In genomic region chr13:38602966-38603365, GRCm38 (mm10) we compare ENCODE assay signal across 14 mouse cellular contexts. TPM values are rescaled to one million over a fixed set of nuclear protein-coding genes. Genes with fewer than 3 reads are reported as not detected.
DNase-seq lines count a peak whose midpoint lies in the region; ATAC-seq and TF ChIP-seq lines count a peak whose summit lies in the region.
"Had no signal": no experiment of that assay in that cellular context is flagged by ENCODE, and none has a peak within 500 bp of the region (broad histone marks: within the 10 kb centered on the region; RNA-seq: fewer than 3 reads in every experiment).

No protein-coding gene starts in this region.

- no peak overlapping the region for H3K27ac ChIP-seq in heart, postnatal 0 days (ENCODE audit: low read depth)
- H3K27ac ChIP-seq: embryonic facial prominence, embryonic 12.5 days; midbrain, embryonic 13.5 days; neural tube, embryonic 12.5 days had no signal

- H3K9me3 ChIP-seq in heart, postnatal 0 days (replicated peaks; ENCODE audit: control insufficient read depth, low read length) = no peaks in the 10 kb centered on the region
- H3K9me3 ChIP-seq: embryonic facial prominence, embryonic 12.5 days; midbrain, embryonic 13.5 days; neural tube, embryonic 12.5 days had no signal

- H3K4me2 ChIP-seq in heart, postnatal 0 days (ENCODE audit: low read depth, low read length) = no peak overlapping the region
- H3K4me2 ChIP-seq: embryonic facial prominence, embryonic 12.5 days; liver, embryonic 11.5 days; midbrain, embryonic 13.5 days; neural tube, embryonic 12.5 days had no signal

- no peak for DNase-seq in heart, postnatal 0 days (ENCODE audit: low spot score)
- no peak for DNase-seq in heart, postnatal 10 days
- peak; percentile 26 for DNase-seq in R1 (ENCODE audit: low read depth, low spot score)
- DNase-seq in adrenal gland, adult 8-10 months = peak; percentile 60
- peak; percentile 42 to 50 for DNase-seq in left cerebral cortex, postnatal 14 days (ENCODE audit: low spot score in 2 of 2)
- DNase-seq in cerebellum, postnatal 36 days = no peak
- DNase-seq: cerebellum, adult 9-11 months; retina, postnatal 1 day had no signal

- TF ChIP-seq CTCF in heart, postnatal 0 days (IDR thresholded peaks at IDR 0.05; ENCODE audit: low read depth) = no peak

- ATAC-seq in heart, postnatal 0 days (ENCODE audit: insufficient read depth, low read depth) = peak; percentile 20; the same call in 1 of the 2 replicates
- no peak for ATAC-seq in erythroblast, adult 5-6 weeks (replicated peaks; ENCODE audit: low FRiP score, poor library complexity, severe bottlenecking)
- ATAC-seq: midbrain, embryonic 13.5 days had no signal

- H3K9ac ChIP-seq in heart, postnatal 0 days (replicated peaks; ENCODE audit: low read depth, low read length) = no peak overlapping the region
- H3K9ac ChIP-seq: embryonic facial prominence, embryonic 12.5 days; midbrain, embryonic 13.5 days; neural tube, embryonic 12.5 days had no signal

- intact Hi-C loops in heart, postnatal 10 days (cut with DNase I) = no loop called here
- intact Hi-C loops in left cerebral cortex, postnatal 14 days (cut with DNase I) = loop anchor here (10.0 kb wide), 1 partner anchor 368 kb away; no protein-coding TSS in a partner anchor

- no peaks in the 10 kb centered on the region for H3K27me3 ChIP-seq in heart, postnatal 0 days (ENCODE audit: control insufficient read depth, insufficient read depth, low read length)
- H3K27me3 ChIP-seq: CH12.LX; embryonic facial prominence, embryonic 12.5 days; midbrain, embryonic 13.5 days; neural tube, embryonic 12.5 days had no signal

- WGBS in heart, postnatal 0 days = 75% methylated on average over 13 of the region's 13 CpGs

- TF ChIP-seq EP300 in heart, postnatal 0 days (IDR thresholded peaks at IDR 0.05; ENCODE audit: low read depth) = no peak

- H3K4me3 ChIP-seq in heart, postnatal 0 days (ENCODE audit: low read depth, low read length) = no peak overlapping the region
- H3K4me3 ChIP-seq: embryonic facial prominence, embryonic 12.5 days; midbrain, embryonic 13.5 days; neural tube, embryonic 12.5 days had no signal

- H3K36me3 ChIP-seq in heart, postnatal 0 days (replicated peaks; ENCODE audit: control insufficient read depth, insufficient read depth, low read length) = 0 out of 2 replicates have a peak, but pooled peaks cover 6% of the 10 kb centered on the region

- H3K4me1 ChIP-seq in heart, postnatal 0 days (ENCODE audit: control insufficient read depth, insufficient read depth) = peaks cover 10% of the 10 kb centered on the region; the same call in 1 of the 2 replicates
- H3K4me1 ChIP-seq: embryonic facial prominence, embryonic 12.5 days; midbrain, embryonic 13.5 days; neural tube, embryonic 12.5 days had no signal

RNA-seq across cellular contexts. Expression of gene Bloc1s5, which starts 31.9 kb away (rescaled TPM):
- 8.5 and 10.4 TPM in 2 replicates for total RNA-seq in heart, postnatal 0 days (2014; rRNA removed; ENCODE audit: low replicate concordance)
- 17.1 and 21.7 TPM in 2 replicates for polyA plus RNA-seq in heart, postnatal 0 days (2015; fragmentation: Nextera tagmentation; extraction: Ambion mirVana)
- 10 to 100 TPM; 10.4 to 13.0 TPM for total RNA-seq in heart, postnatal 10 days (2021)
- 10 to 100 TPM; 23.9 to 32.4 (median 24.1) TPM for total RNA-seq in adrenal gland, adult 8-10 months (2022)
- total RNA-seq in left cerebral cortex, postnatal 14 days (2021) = 10 to 100 TPM in 1 of 2 experiments, 1 to 10 TPM in 1; 7.3 to 10.8 TPM
- 0.38 and 1.3 TPM in 2 replicates for total RNA-seq in erythroblast, adult 5-6 weeks (2015; ENCODE audit: low replicate concordance)
- total RNA-seq in erythroblast, adult 5-6 weeks (2017; ENCODE audit: low replicate concordance) = 3.2 and 11.2 TPM in 2 replicates

RNA-seq across cellular contexts. Expression of gene Eef1e1, which starts 55.9 kb away (rescaled TPM):
- 11.0 and 15.3 TPM in 2 replicates for total RNA-seq in heart, postnatal 0 days (2014; rRNA removed; ENCODE audit: low replicate concordance)
- polyA plus RNA-seq in heart, postnatal 0 days (2015; fragmentation: Nextera tagmentation; extraction: Ambion mirVana) = 21.9 and 22.1 TPM in 2 replicates
- total RNA-seq in heart, postnatal 10 days (2021) = 10 to 100 TPM; 12.9 to 15.9 TPM
- 10 to 100 TPM; 18.5 to 42.6 (median 34.1) TPM for total RNA-seq in adrenal gland, adult 8-10 months (2022)
- total RNA-seq in left cerebral cortex, postnatal 14 days (2021) = 10 to 100 TPM; 33.5 to 33.6 TPM
- total RNA-seq in erythroblast, adult 5-6 weeks (2015; ENCODE audit: low replicate concordance) = 1.9 and 16.1 TPM in 2 replicates
- 3.8 and 5.3 TPM in 2 replicates for total RNA-seq in erythroblast, adult 5-6 weeks (2017; ENCODE audit: low replicate concordance)

Comparison
In these comparisons a context has a peak if more than half of its experiments do, and no peak if none do; other contexts are left out.
1. DNase-seq: peak in R1 (single experiment), adrenal gland, adult 8-10 months (single experiment) and left cerebral cortex, postnatal 14 days (2 of 2); none in heart, postnatal 0 days (single experiment), heart, postnatal 10 days (0 of 2) and cerebellum, postnatal 36 days (0 of 2).